Mouse (Mus musculus): ENCODE results near the gene Fcgr3.

- no peak for TF ChIP-seq CTCF (conservative IDR thresholded peaks at IDR 0.05; ENCODE audit: low read length)
- TF ChIP-seq NANOG (IDR thresholded peaks at IDR 0.05; ENCODE audit: borderline replicate concordance, low read length) = no peak
- TF ChIP-seq POU5F1 (IDR thresholded peaks at IDR 0.05; ENCODE audit: borderline replicate concordance, low read length) = no peak
Measured at GRCm38 (mm10) chr1:171018737-171019136, 46.0 kb downstream of the Fcgr3 start, which contains the start of gene Fcgr4.

All from E14TG2a.4 (cell line).